Mouse (Mus musculus): ENCODE results near the gene Olfr954.

The Olfr954 gene

GRCm38 (mm10) chr9:39456401-39456800 lies at the start of gene Olfr954:
Gene Olfr954, plus strand, starts transcription at chr9:39456701.
- no peak for ATAC-seq (ENCODE audit: low TSS enrichment)

DNA sequence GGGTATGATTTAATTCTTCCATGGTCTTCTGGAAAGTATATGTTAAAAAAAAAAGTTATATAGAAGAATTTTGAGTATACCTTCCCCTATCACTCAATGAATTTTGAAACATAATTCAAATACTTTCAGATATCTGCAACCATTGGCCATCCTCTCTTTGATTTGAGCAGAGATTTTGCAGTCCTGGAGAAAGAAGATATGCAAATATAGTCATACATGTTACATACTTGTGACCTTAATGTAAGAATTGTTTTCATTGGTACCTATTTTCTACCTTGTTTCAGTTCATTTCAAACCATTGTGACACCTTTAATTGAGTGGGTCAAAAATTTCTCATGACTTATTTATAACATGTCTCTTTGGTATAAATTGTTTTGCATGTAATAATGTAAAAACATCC lies 29.5 kb upstream of the Olfr954 start, which contains the start of gene Olfr952:
Gene Olfr952 (minus strand): TSS at position 101 of the 400 bp plus-strand sequence.
- ATAC-seq (ENCODE audit: low TSS enrichment): no peak

GRCm38 (mm10) chr9:39471844-39472243 lies 15.3 kb downstream of the Olfr954 start, which contains the start of gene Olfr955:
Gene Olfr955, minus strand, starts transcription at chr9:39471944.
- ATAC-seq (ENCODE audit: low TSS enrichment): no peak

DNA sequence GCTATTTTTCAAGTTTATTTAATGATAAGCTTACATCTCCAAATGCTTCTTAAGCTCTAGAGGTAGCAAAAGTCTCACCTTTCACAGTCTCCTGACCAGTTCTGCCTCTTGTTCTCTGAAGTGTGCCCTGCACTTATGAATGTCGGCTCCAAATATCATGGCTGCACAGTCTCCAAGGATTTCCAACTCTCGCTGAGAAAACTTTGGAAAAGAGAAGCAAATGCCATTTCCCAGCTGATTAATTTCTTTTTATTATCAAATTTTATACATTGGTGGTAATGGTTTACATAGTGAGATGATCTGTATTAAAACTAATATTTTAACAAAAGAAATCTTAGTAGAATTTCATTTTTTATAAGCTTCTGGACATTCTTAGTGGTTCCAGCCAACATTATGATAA lies 37.4 kb downstream of the Olfr954 start, which contains the start of gene Olfr44:
Gene Olfr44 (minus strand): TSS at position 101 of the 400 bp plus-strand sequence.
- ATAC-seq (ENCODE audit: low TSS enrichment): no peak

GRCm38 (mm10) chr9:39508998-39509397 lies 52.5 kb downstream of the Olfr954 start:
- peak; percentile 65; the same call in 1 of the 2 replicates for ATAC-seq (ENCODE audit: low TSS enrichment)

- ATAC-seq (ENCODE audit: low TSS enrichment): no peak
Observed at GRCm38 (mm10) chr9:39509412-39509811, 52.9 kb downstream of the Olfr954 start.

All from frontal cortex, adult (tissue).